Mouse (Mus musculus) testis, adult 2 months (tissue): Measurements from ENCODE around the gene Cdh23. TPM values are rescaled to one million over a fixed set of nuclear protein-coding genes. Genes with fewer than 3 reads are reported as not detected.

ENCODE experiments used
- H3K27ac ChIP-seq: fragments of 200-500 bp; 2 replicates; pipeline ENCODE4 v1.5.1; 2012; ENCODE audit warnings: low read depth, low read length; ENCODE audit not compliant: control insufficient read depth, insufficient read depth
- H3K27me3 ChIP-seq: fragments of 200-500 bp; 2 replicates; pipeline ENCODE4 v1.6.1; 2012; ENCODE audit warnings: mild to moderate bottlenecking, low read length, moderate library complexity; ENCODE audit not compliant: control insufficient read depth, insufficient read depth
- H3K36me3 ChIP-seq: fragments of 200-500 bp; 2 replicates; pipeline ENCODE4 v1.6.1; 2012; ENCODE audit warnings: mild to moderate bottlenecking, low read length; ENCODE audit not compliant: control insufficient read depth, insufficient read depth
- H3K4me1 ChIP-seq: fragments of 200-500 bp; 2 replicates; pipeline ENCODE4 v1.6.1; 2012; ENCODE audit warnings: low read length; ENCODE audit not compliant: control insufficient read depth, insufficient read depth
- H3K4me3 ChIP-seq: fragments of 200-500 bp; 2 replicates; pipeline ENCODE4 v1.5.1; 2012; ENCODE audit warnings: low read depth, mild to moderate bottlenecking, low read length, moderate library complexity, mixed read lengths; ENCODE audit not compliant: control insufficient read depth
- CTCF ChIP-seq: fragments of 200-500 bp; IDR thresholded peaks from 2 replicates; pipeline ENCODE4 v1.5.1; 2012; ENCODE audit warnings: low read depth, mild to moderate bottlenecking, inconsistent platforms, low read length, moderate library complexity; ENCODE audit not compliant: control insufficient read depth, insufficient read depth, insufficient replicate concordance
- POLR2A ChIP-seq: fragments of 200-500 bp; IDR thresholded peaks from 2 replicates; pipeline ENCODE4 v1.6.1; 2012; ENCODE audit warnings: low read depth, mild to moderate bottlenecking, inconsistent platforms, low read length, moderate library complexity; ENCODE audit not compliant: control insufficient read depth
- polyA plus RNA-seq: library from polyadenylated mRNA; depleted of rRNA; stranded (reverse); fragments of >200 nt; gene quantifications from 2 replicates; pipeline ENCODE4 v1.2.3, GENCODE M21; 2012

Gene Cdh23
- polyA plus RNA-seq, 1 experiment: 34.4 TPM

DNA sequence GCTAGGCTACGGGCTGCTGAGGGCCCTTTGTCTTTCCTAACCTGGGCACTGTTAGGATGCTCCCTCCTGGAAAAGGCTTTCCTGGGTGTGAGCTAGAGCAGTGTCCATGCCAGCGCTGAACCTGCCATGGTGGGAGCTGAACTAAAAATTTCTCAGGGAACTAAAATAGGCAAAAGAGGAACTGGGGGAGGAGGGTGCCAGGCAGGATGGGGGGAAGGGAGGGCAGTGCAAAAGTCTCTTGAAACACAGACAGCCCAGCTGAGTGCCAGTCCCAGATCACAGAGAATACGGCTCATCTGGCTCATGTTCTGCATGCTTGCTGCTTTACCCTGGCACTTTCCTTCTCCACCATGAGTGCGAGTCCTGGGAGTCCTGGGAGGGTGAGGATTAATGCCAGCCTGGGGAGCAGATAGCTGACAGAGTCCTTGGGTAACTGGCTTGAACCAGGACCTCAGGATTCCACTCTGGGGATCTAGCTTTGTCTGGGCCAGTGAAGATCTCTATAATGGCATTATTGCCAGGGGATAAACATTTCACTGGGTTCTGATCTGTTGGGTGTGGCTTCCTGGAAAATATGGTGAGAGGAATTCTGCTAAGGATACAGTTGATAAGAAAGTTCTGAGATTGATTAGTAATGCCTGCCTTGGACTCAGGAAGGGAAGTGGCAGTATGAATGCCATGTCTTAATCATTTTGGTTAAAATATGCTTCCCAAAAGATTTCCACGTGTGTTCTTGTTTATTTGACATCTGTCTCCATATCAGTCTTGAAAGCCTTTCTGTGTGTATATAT is 324.5 kb downstream of the Cdh23 start:
- TF ChIP-seq CTCF (no peak), POLR2A (no peak)
- H3K4me1 ChIP-seq: no peaks in the 10 kb centered on the region
- H3K27ac ChIP-seq: no peak overlapping the region
- no peaks in the 10 kb centered on the region for H3K27me3 ChIP-seq
- no peak overlapping the region for H3K4me3 ChIP-seq
- no peaks in the 10 kb centered on the region for H3K36me3 ChIP-seq

DNA sequence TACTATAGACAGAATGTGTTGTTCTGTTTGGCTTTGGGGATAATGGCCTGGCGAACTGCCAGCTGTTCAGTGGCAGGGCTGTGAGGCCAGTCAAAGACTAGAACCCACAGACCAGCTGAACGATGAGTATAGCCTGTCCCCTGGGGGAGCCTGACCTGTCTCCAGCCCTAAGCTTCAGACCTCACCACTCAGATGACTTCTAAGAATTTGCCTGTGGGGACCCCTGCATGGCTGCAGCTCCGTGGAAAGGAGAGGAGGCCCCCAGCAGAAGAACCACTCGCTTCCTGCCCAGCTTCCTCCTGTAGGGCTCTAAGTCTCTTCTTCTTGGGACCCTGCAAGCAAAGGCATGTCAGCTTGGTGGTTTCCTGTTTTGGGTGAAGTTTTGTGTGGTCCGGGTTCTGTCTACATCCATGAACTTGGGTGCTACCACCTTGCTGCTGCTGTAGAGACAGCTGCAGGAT is 325.7 kb downstream of the Cdh23 start:
- Histone ChIP-seq H3K4me3 (no peak overlapping the region), H3K27ac (no peak overlapping the region), H3K27me3 (no peaks in the 10 kb centered on the region), H3K4me1 (no peaks in the 10 kb centered on the region), H3K36me3 (no peaks in the 10 kb centered on the region)
- TF ChIP-seq POLR2A (no peak), CTCF (no peak)

DNA sequence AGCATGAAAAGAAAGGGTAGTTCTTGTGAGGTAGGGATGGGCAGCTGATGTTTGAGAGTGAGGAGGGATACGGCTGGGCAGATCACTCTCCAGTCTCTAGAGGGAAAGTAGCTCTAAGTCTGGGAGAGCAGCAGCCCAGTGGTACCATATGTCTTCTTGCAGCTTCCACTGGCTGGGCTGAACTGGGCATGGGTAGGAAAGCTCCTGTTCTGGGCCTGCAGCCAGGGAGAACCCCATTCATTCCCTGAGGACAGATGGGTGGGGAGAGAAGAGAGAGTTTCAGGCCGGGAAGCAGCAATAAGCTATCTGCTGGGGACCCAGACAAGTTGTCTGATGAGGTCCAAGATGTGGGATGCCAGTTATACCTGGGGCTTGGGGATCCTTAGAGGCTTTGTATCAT is 326.2 kb downstream of the Cdh23 start:
- TF ChIP-seq POLR2A: no peak
- TF ChIP-seq CTCF: no peak
- no peaks in the 10 kb centered on the region for H3K36me3 ChIP-seq

DNA sequence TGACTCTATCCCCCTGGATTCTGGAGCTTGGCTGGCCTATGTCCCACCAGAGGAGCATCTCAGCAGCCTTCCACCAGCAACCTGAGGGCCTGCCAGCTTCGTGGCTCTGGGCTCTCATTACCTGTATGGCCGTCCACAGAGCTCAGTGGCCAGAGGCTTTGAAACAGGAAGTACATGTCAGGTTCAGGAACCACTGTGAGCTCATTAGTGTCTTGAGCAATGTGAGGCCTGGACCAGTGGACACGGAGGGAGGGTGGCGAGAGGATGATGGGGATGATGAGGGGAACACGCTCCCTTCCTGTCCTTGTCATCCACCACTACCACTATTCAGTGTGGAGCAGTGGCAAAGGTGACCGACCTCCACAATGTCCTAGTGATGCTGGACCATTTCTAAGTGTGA is 326.9 kb downstream of the Cdh23 start:
- Histone ChIP-seq H3K4me3 (no peak overlapping the region), H3K4me1 (no peaks in the 10 kb centered on the region), H3K27me3 (no peaks in the 10 kb centered on the region), H3K36me3 (no peaks in the 10 kb centered on the region), H3K27ac (no peak overlapping the region)
- TF ChIP-seq CTCF (no peak), POLR2A (no peak)

More for the DNA sequence above, 326.2 kb downstream of the Cdh23 start:
- no peak overlapping the region for H3K4me3 ChIP-seq
- H3K27ac ChIP-seq: no peak overlapping the region
- H3K27me3 ChIP-seq: no peaks in the 10 kb centered on the region
- no peaks in the 10 kb centered on the region for H3K4me1 ChIP-seq

DNA sequence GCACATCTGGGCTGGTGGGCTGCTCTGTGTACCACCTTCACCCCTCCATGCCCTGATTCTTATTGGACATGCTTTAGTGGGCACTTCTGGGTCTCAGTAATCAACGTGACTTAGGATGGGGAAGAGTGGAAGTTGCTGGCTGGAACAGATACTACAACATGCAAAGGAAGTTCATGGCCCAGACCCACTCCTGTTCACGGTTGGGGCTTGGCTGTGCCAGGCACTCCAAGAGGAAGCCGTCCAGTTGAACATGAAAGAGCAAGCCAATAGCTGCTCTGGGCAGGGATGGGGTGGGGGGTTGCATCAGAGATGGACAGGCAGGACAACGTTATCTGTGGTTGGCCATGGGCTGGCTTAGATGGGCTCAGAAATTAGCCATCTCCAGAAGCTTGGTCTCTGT is 328.4 kb downstream of the Cdh23 start:
- Histone ChIP-seq H3K27ac (no peak overlapping the region), H3K4me3 (no peak overlapping the region), H3K27me3 (no peaks in the 10 kb centered on the region), H3K36me3 (no peaks in the 10 kb centered on the region), H3K4me1 (no peaks in the 10 kb centered on the region)
- TF ChIP-seq CTCF (no peak), POLR2A (no peak)

DNA sequence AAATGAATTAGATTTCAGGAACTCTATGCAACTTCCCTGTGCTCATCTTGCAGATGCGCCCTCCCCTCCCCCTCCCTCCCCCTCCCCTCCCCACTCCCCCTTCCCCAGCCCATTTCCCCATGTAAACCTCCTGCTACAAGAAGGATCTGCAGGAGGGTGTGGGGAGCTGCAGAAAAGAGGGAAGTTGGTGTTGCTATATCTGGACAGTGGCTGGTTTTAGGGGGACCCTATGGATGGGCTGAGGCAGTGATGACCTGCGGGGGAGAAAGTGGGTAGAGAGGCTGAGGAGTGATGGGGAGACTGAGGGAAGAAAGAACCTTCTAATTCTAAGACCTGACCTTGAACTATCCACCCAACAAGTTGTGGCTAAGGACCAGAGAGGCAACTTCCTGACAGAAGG is 329.1 kb downstream of the Cdh23 start:
- Histone ChIP-seq H3K4me3 (no peak overlapping the region), H3K27me3 (no peaks in the 10 kb centered on the region), H3K27ac (no peak overlapping the region), H3K4me1 (no peaks in the 10 kb centered on the region), H3K36me3 (no peaks in the 10 kb centered on the region)
- TF ChIP-seq CTCF (no peak), POLR2A (no peak)

DNA sequence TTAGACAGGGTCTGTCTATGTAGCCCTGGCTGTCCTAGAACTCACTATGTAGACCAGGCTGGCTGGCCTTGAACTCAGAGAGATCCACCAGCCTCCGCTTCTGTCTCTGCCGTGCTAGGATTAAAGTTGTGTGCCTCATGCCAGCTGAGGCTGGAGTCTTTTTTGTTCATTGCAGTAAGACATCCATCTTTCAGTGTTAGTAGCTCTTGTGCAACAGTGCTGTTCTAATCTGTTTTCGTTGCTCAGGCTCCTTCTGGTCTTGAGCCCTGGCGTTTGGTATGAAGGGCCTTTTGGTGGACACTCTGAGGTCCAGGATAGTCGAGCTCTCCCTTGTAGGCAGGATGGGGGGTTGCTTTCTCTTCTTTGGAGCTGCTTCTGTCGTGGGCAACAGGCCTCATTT is 332.9 kb downstream of the Cdh23 start:
- H3K4me1 ChIP-seq: no peaks in the 10 kb centered on the region
- H3K27me3 ChIP-seq: no peaks in the 10 kb centered on the region
- H3K36me3 ChIP-seq: no peaks in the 10 kb centered on the region
- TF ChIP-seq POLR2A (no peak), CTCF (no peak)
- H3K4me3 ChIP-seq: no peak overlapping the region
- H3K27ac ChIP-seq: no peak overlapping the region
